Mouse (Mus musculus) erythroblast, embryonic 14.5 days (primary cell): Measurements from ENCODE around the gene Robo2. TPM values are rescaled to one million over a fixed set of nuclear protein-coding genes. Genes with fewer than 3 reads are reported as not detected.

Source experiments
- H3K27me3 ChIP-seq: 2 replicates; pipeline ENCODE4 v1.6.1; 2012; ENCODE audit warnings: inconsistent platforms; ENCODE audit not compliant: control insufficient read depth
- H3K36me3 ChIP-seq: 2 replicates; pipeline ENCODE4 v1.6.1; 2012; ENCODE audit warnings: mild to moderate bottlenecking, inconsistent platforms; ENCODE audit not compliant: control insufficient read depth
- H3K4me1 ChIP-seq: 2 replicates; pipeline ENCODE4 v1.6.1; 2012; ENCODE audit warnings: inconsistent platforms; ENCODE audit not compliant: control insufficient read depth
- H3K4me3 ChIP-seq: replicated peaks from 2 replicates; pipeline ENCODE3; 2012; ENCODE audit warnings: moderate library complexity, mild to moderate bottlenecking, inconsistent platforms
- H3K9me3 ChIP-seq: 2 replicates; pipeline ENCODE4 v1.6.1; 2012; ENCODE audit warnings: low read length, inconsistent platforms, mixed read lengths; ENCODE audit not compliant: control insufficient read depth
- GATA1 ChIP-seq: IDR thresholded peaks from 2 replicates; pipeline ENCODE4 v1.6.1; 2012; ENCODE audit warnings: low read length, inconsistent platforms, mixed read lengths
- TAL1 ChIP-seq: IDR thresholded peaks from 3 replicates; pipeline ENCODE4 v1.6.1; 2012; ENCODE audit warnings: low read length, inconsistent platforms, mixed read lengths
- polyA plus RNA-seq: library from polyadenylated mRNA; stranded (reverse); fragments of >175 nt; gene quantifications from 2 replicates; pipeline ENCODE4 v1.2.3, GENCODE M21; 2012

The Robo2 gene
- polyA plus RNA-seq, 1 experiment: not detected

DNA sequence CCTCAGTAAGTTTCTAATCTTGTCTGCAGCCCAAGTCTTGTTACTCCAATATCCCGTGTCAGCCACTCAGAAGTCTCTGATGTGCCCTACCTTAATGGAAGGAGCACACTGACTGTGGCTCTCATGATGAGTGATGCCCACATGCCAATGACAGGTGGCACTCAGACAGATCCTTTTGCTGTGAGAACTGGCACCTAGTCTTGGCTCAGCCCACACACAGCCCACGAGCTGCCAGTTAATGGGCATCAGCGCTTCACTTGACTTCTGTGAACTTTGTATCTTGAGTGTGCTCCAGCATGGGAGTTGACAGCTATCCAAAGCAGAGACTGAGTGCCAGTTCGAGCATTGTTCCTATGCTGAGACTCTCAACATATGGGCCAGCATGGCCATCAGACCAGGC is 383.8 kb downstream of the Robo2 start:
- no peaks in the 10 kb centered on the region for H3K36me3 ChIP-seq
- no peaks in the 10 kb centered on the region for H3K27me3 ChIP-seq
- H3K9me3 ChIP-seq: no peaks in the 10 kb centered on the region
- H3K4me1 ChIP-seq: no peaks in the 10 kb centered on the region
- H3K4me3 ChIP-seq: no peak overlapping the region
- no peak for TF ChIP-seq GATA1
- TF ChIP-seq TAL1: no peak

DNA sequence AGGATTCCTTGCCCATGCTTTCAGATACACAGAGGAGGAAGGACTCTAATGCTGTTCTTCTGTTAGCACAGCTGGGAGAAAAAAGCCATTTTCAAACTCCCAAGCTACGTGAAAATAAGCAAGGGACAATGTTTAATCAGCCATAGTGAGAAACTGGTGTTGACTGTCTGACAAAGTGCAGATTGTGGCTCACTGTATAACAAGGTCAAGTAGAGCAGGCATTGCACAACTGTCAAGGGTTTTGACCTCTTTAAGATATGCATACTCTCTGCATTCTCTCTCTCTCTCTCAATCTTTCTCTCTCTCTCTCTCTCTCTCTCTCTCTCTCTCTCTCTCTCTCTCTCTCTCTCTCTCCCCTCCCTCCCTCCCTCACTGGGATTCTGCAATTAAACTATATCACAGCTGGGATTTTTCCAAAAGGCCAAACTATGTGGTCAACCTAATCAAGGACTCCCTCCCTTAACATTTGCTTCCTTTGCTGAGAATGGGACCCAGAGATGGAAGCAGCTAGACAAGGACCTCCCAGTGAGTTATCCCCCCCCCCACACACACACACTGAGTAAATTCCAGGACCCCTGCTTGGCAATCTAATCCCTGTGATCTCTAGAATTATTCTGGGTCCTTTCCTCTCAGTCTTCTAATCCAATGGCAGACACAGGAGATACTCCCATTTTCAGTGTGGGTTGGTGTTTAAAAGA is 389.2 kb downstream of the Robo2 start:
- no peaks in the 10 kb centered on the region for H3K36me3 ChIP-seq
- no peak for TF ChIP-seq GATA1
- TF ChIP-seq TAL1: no peak
- no peak overlapping the region for H3K4me3 ChIP-seq
- H3K4me1 ChIP-seq: no peaks in the 10 kb centered on the region
- H3K27me3 ChIP-seq: no peaks in the 10 kb centered on the region
- no peaks in the 10 kb centered on the region for H3K9me3 ChIP-seq

DNA sequence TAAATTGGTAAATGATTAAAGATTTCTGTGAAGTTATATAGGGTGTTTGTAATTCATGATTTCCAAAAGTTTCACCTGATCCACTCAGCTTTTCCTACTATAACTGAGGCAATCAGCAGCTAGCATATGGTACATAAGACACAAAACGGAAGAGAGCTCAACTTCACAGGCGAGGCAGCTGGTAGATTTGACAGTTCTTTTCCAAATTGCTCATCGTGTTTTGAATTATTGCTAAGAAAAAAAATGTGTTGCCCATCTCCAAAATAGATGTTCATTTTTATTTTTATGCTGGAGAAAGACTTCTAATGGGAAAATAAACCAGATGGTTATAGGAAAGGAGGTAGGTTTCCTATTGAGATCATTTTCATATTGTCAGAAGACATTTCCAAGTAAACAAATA is 405.9 kb downstream of the Robo2 start:
- Histone ChIP-seq H3K9me3 (no peaks in the 10 kb centered on the region), H3K36me3 (no peaks in the 10 kb centered on the region), H3K4me3 (no peak overlapping the region), H3K4me1 (no peaks in the 10 kb centered on the region), H3K27me3 (no peaks in the 10 kb centered on the region)
- TF ChIP-seq GATA1: no peak

DNA sequence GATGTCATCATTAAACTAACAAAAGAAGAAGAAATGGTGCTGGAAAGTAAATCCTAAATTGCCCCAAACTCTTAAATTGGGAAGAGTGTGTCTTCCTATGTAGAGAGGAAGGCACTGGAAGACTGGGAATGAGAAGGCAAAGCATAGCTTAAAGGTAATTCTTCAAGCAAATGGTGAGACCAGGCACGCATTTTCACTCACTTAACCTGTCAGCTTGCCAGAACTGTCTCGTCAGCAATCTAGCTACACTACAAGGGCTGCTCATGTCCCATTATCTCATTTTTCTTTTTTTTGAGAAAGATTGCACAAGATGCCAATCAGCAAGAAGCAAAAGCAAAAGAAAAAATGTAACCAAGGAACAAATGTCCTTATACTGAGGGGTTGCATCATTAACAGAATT is 410.3 kb downstream of the Robo2 start:
- H3K27me3 ChIP-seq: no peaks in the 10 kb centered on the region
- TF ChIP-seq GATA1 (no peak), TAL1 (no peak)
- no peaks in the 10 kb centered on the region for H3K36me3 ChIP-seq
- no peaks in the 10 kb centered on the region for H3K9me3 ChIP-seq
- no peaks in the 10 kb centered on the region for H3K4me1 ChIP-seq
- H3K4me3 ChIP-seq: no peak overlapping the region

DNA sequence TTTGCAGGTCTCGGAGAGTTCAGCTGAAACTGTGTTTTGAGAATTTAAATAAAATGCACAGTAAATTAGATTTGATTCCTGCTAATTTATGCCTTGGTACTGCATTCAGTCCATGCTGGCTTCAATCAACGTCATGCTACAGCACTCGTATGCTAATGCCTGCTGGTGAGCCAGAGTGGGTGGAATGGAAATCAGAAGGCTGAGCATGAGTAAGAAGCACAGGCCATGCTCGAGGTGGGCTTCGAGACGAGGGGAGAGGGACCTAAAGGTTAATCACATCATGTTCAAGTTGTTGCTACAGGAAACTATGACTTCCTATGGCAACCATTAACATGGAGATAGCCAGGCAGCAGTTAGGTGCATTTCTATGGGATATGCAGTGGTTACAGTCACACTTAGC is 420.4 kb downstream of the Robo2 start:
- H3K36me3 ChIP-seq: no peaks in the 10 kb centered on the region
- no peaks in the 10 kb centered on the region for H3K4me1 ChIP-seq
- no peaks in the 10 kb centered on the region for H3K9me3 ChIP-seq
- TF ChIP-seq GATA1 (no peak), TAL1 (no peak)
- no peak overlapping the region for H3K4me3 ChIP-seq
- no peaks in the 10 kb centered on the region for H3K27me3 ChIP-seq

DNA sequence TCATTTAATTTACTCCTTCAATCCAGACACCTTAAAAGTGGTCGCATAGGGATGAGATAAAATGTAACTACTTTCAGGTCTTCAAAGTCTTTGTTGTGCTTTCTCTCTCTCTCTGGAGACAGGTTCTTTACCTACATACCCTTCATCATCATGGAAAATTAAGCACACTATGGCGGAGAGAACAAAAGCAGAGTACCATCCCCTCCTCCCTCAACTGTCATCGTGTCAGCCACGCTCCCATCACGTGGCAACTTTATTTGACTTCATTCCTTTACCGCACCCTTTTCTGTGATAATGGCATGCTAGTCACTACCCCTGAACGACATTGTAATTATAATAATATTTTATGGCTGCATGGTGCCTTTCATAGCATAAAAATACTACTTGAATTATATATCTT is 442.1 kb downstream of the Robo2 start:
- TF ChIP-seq TAL1: no peak
- TF ChIP-seq GATA1: no peak
- Histone ChIP-seq H3K36me3 (no peaks in the 10 kb centered on the region), H3K27me3 (no peaks in the 10 kb centered on the region), H3K4me3 (no peak overlapping the region), H3K9me3 (no peaks in the 10 kb centered on the region), H3K4me1 (no peaks in the 10 kb centered on the region)

DNA sequence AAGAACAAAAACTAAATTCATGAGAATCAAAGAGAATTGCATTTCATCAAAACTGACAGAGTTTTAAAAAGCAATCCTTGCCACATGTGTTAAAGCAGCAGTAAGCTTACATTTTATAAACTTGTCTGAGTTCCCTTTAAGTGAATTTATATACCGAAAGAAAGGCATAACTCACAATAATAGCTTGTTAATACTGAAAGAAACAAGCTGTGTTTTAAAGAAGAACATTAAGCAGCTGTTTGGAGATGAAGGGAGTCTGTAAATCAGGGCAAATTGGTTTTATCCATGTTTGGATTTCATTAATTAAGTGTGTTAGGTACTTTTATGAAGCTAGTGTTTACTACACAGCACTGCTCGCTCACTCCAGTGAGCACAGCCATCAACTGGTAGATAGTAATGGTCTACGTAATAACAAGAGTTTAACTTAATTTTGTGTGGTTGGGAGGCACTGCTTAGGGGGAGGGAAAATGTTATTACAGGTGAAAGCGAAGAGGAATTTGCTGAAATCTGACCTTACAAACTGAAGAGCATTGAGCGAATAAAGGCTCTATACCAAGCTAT is 447.2 kb downstream of the Robo2 start:
- no peak for TF ChIP-seq GATA1
- TF ChIP-seq TAL1: no peak

DNA sequence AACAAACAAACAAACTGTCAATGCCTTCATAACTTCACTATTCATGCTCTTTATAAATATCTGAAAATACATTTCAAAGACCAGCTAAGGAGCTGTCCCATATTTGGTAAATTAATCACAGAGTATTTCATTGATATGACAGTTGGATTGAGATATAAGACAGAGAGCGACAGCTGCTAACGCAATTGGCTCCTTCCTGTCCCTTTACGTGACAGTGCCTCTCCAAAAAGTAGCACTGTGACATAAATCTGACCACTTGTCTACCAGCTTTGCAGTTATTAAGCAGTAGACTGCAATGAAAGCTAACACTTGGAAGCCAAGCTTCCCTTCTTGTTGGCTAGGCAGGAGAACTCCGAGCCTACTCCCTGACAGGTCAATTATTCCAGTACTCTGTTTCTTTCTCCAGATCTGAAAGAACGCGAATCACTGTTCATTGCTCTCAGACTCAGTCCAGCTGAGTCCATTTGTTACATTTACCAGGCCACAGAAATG is 452.1 kb downstream of the Robo2 start:
- H3K9me3 ChIP-seq: no peaks in the 10 kb centered on the region
- TF ChIP-seq TAL1 (no peak), GATA1 (no peak)
- H3K27me3 ChIP-seq: no peaks in the 10 kb centered on the region
- H3K4me1 ChIP-seq: no peaks in the 10 kb centered on the region
- H3K4me3 ChIP-seq: no peak overlapping the region
- no peaks in the 10 kb centered on the region for H3K36me3 ChIP-seq

More for the DNA sequence above, 447.2 kb downstream of the Robo2 start:
- H3K4me1 ChIP-seq: no peaks in the 10 kb centered on the region
- H3K36me3 ChIP-seq: no peaks in the 10 kb centered on the region
- H3K9me3 ChIP-seq: no peaks in the 10 kb centered on the region
- H3K4me3 ChIP-seq: no peak overlapping the region
- no peaks in the 10 kb centered on the region for H3K27me3 ChIP-seq

DNA sequence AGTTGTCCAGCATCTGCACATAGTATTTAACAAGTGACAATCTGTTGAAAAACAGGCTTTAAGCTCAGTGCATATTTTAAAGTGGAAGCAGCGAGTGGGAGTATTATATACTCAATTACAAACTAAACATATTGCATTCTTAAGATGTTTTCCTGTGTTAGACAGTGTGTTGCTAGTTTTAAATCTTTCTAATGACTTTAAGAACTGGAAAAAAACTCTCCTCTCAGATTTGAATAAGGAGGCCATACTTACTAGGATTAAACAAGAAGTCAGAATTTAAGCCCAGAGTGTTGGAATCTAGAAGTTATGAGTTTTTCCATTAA is 453.1 kb downstream of the Robo2 start:
- H3K36me3 ChIP-seq: no peaks in the 10 kb centered on the region
- H3K27me3 ChIP-seq: no peaks in the 10 kb centered on the region
- H3K4me1 ChIP-seq: no peaks in the 10 kb centered on the region
- no peak for TF ChIP-seq GATA1
- TF ChIP-seq TAL1: no peak
- H3K9me3 ChIP-seq: no peaks in the 10 kb centered on the region
- no peak overlapping the region for H3K4me3 ChIP-seq
